Mouse (Mus musculus) urinary bladder, postnatal 10 days (tissue): Measurements from ENCODE around the gene Fmo6.

Experiments used
- DNase-seq: peaks from one replicate; pipeline ENCODE4 v3.0.0; 2022; ENCODE audit warnings: low spot score

Gene Fmo6

DNA sequence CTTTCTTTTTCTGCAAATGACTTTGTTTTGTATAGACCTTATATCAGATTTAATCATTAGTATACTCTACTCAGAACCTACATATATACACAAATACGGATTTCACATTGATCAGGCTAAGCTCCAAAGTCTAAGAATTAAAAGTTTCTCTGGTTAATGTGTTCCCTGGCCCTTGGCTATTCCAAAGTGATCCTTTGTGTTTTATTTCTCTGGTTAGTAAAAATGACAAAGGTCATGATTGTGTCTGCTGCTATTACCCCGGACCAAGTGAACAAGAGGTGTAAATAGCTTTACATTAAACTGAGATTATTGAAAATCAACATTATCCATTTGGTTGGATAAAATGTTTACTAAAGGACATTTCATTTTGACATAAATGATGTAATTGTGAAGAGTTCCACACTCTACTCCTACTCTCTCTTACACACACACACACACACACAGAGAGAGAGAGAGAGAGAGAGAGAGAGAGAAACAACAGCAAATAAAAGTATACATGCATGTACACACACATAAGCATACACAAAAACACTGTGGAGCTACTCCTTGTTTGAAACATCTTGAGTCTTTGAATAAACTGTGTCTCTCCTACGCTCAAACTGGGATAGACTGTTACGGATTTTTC lies 22.3 kb downstream of the Fmo6 start:
- no peak for DNase-seq

DNA sequence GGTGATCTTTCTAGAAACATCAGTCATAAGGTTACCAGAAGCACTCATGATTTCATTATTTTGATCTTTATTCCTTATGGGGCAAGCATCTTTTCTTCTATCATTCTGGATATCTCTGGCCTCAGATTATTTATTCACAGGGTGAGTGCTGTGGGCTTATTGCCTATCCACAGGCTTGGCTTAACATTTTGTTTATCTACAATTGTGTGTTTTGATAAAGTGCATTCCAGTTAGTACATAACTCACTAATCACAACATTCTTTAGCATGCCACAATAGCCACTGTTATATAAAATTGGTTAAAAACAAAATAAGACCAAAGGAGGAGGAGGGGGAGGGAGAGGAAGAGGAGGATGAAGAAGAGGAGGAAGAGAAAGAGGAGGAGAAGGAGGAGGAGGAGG lies 25.2 kb downstream of the Fmo6 start:
- DNase-seq: no peak

DNA sequence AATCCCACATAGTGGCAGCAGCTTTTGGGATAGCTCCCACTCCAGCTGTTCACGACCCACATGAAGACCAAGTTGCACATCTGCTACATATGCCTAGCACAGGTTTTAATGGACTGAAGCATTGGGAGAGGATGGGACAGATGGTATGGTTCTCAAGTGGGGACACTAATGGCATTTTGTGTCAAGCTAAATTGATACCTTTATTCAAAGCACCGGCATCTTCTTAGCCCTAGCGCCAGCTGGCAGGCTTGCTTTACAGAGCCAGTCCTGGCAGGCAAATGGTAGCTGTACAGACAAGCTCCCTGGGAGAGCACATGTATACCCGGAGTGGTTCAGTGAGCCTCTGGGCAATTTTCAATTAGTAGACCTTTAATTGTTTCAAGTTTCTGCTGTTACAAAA lies 35.4 kb downstream of the Fmo6 start:
- no peak for DNase-seq

DNA sequence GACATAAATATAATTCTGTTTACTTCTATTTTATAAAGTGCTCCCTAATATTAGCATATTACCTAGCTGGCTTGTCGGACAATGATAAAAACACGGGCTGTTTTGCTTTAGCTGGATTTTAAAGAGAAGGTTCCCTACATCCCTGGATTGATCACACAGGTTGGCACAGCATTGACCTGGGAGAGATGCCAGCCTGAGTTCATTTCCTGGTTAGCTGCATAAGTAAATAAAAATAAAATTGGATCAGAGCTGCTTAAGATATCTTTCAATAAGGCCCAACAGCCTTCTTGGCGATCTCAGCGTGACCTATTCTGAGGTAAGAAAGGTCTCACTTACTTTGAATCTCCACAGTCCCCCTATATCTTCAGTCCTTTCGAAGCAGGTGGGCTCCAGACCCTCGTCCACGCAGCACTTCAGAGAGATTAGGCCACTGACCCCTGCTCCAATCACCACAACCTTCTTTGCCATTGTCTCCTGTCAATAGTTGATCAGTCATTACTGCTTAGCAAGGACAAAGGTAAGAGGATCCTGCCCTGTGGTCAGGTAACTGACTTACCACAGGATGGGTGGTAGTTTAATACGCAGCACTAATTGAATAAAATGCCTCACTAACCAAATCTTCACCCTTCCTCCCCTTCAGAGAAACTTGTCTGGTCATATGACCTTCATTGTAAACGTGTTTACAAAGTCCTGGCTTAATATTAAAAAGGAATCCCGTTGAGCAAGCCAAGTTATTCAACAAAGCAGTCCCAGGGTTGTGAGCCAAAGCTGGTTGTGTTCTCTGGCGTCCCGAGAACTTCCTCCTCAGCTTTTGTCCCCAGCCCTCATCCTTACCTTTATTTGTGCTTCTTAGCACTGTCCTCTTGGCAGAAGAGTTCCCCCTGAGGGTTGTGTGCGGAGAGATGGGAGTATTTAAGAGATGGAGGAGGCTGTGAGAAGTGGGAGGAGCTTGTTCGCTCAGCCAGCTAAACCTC lies 39.2 kb downstream of the Fmo6 start, which contains the start of gene Fmo2:
Gene Fmo2 (minus strand): TSS at position 889 of the 974 bp plus-strand sequence.
- DNase-seq: no peak

DNA sequence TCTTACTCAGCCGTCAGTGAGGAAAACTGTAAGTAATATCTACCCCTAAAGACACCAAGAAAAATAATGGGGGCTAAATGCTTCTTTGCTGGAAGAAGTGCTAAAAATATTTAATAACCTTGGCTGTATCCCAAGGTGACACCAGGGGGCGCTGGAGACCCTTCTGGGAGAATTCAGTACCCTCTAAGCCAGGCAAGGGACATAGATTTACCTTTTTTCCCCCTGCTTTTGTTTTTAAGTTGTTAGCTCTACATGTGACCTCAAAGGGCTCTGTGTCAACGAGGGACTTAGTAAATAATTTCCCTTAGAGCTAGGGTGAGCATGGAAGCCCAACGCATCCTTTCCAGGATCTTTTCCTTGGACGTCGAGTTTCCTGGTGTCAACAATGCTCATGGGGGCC lies 41.4 kb downstream of the Fmo6 start:
- no peak for DNase-seq

DNA sequence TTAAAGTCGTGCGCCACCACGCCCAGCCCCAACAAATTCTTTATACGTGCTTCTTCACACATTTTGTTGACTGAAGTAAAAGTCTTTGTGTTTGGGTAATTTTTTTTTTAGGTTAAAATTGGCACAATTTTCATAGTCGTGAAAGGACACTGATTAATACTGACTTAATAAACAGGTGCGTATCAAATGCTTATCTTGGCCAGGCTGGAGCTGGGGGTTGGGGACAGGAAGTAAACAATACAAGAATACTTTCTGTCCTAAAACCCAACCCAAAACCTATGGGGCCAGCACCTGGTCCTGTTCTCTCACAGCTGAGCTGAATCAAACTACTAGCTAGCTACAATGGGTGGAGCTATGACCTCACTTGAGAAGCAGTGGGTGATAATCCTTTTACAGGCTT lies 44.3 kb downstream of the Fmo6 start:
- no peak for DNase-seq

DNA sequence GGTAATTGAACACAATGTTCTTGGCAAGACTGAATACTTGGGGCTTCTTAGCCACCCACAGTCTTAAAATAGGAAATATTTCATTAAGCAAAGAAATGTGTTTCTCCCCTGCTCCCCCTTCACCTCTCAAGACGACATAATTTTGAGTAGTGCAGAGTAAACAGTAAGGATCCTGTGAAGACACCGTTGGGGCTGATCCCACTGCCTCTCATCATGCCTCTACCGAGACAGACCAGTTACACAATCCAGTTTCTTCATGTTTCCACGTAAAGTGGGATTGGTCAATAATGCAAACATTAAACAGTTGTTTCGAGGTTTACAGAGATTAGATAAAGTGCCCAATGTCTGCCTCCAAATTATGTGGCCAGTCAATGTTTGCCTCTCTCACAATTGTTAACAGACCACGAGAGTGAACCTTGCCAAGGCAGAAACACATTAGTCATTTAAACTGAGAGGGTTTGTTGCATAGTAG lies 45.3 kb downstream of the Fmo6 start:
- no peak for DNase-seq

DNA sequence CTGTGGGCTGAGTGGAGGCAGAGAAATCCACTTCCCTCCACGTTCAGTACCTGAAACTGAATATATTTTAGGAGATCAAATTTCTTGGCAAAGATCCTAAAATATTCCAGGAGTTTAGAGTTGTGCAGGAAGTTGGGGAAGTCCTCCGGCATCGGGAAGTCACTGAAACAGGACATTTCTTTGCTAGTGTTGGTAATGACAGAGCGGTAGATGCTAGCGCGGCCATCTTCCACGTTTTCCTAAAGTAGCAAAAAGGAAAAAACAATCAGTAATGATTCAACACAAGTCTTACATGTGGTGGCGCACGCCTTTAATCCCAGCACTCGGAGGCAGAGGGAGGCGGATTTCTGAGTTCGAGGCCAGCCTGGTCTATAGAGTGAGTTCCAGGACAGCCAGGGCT lies 48.7 kb downstream of the Fmo6 start:
- no peak for DNase-seq

DNA sequence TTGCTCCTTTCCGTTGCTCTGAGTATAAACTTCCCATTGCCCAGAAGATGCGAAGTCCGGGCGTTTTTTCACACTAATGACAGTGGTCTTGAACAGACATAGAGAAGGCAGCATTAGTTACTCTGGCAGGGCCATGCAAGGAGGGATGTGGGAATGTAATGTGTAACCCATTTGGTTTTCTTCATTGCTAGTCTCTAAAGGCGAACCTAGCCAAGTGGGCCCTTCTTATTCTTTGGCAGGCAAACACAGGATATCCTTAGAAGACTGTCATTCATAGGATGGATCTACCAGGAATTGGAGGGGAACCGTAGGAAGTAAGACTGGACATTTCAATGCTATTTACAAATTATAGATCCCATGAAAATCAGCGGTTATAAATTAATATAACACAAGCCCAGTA lies 49.7 kb downstream of the Fmo6 start:
- no peak for DNase-seq

DNA sequence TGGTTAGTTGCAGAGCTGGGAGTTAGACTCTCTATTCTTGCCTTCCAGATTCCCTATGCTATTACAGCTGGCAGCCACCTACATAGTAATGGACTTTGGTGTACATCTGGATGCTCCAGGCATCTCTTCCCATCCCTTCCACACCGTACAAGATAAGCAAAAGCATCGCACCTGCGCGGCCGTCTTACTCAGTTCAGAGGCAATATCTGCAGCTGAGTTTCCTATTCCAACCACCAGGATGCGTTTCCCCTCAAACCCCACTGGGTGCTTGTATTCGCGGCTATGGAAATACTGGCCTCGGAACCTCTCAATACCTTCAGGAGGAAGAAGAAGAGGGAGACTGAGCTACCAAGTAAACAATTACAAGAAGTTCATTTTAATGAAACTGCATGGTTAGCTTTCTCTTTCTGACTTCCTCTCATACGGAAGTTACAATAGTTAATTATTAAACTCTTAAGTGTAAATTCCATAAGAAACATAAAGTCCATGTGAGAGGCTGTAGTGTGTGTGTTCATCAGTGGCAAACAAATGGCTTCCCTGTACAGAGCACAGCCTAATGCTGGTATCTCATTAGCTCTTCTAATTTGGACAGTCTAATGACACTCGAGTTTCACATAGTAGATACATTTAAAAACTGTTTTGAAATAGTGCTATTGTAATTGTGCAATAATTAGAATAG lies 51.0 kb downstream of the Fmo6 start:
- no peak for DNase-seq

DNA sequence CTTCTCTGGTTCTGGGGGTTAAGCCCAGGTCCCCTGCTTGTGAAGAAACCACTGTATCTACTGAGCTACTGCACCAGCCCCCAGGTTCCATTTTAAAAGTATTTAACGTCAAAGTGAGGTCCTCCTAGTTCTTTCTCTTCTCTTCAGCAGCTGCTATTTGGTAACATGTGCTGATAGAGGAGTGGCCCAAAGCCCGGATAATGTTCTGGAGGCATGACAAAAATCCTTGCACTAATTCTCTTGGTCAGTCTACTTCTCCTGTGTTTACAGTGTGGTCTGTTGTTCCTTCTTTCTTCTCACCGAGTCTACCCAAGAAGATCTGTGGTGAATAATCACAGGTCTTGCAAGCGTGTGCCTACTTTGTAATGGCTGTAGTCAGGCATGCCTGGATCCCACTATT lies 54.6 kb downstream of the Fmo6 start:
- no peak for DNase-seq

DNA sequence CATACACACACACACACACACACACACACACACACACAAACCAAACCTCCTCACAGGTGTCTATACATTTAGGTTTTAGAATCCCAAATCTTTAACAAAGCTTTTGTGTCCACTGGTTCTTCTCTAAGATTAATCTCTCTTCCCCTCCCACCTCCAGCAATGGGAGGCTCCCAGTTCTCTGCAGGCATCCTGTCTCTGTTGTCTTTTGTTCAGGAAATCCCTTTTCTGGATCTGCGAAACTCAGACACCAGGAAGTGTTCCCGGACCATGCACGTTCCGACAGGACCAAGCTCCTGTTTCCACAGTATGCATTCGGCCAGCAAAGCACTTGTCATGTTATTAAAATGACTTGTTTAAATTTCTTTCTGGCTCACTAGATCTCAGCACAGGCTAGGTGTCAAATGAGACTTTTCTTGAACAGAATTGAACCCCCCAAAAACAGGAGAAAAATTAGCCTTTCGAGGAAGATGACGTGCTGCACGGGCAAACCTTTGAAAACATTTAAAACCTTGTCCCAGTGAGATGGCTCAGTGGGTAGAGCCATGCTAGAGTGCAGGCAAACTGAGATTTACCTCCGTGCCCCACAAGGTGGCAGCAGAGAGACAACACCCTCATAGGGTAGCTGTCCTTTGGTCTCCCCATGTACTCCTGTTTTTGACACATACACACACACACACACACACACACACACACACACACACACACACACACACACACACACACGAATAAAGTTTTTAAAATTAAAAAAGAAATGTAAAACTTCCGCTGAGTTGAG lies 57.5 kb downstream of the Fmo6 start:
- no peak for DNase-seq

DNA sequence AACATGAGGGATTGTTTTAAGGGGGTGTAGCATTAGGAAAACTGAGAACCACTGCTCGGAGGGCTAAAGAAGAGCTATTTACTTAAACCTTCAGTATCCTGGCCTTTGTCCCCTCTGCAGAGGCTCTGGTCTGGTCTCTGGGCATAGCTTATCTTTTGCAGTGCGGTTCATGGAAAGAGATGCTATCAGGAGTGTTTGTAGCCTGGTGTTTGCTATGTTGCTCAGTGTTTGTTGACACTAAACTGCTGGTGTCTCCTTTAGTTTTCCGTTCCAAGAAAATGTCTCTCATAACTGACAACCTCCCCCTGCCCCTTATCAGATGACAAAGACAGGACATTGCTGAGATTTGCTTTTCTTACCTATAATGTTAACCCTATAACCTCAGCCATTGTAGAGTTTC lies 62.2 kb downstream of the Fmo6 start:
- no peak for DNase-seq

DNA sequence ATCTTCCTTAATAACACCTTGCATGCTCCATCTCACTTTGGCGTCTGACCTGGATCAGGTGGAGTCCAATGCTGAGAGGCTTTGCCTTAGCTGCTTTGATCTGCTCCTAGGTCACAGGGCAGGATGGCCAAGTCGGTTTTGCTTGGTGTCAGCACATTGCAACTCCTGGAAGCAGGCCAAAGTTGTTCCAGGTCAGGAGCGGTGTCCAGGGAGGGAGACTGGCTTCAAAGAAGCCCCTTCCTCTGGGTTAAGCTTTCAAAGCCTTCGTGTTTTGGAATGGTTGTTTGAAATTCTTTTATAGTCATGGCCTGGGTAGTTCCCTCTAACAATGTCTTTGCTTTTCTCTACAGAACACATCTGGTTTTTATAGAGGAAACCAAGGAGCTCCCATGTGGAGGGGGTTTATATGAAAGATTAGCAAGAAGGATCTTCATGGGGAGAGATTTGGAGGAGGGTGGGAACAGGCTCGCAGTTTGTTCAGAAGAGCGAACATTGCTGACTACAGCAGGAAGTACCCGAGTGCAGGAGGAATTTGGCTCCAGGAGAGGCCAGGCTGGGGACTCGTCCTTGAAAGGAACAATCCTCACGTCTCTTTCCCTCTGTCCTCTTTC lies 65.5 kb downstream of the Fmo6 start:
- DNase-seq: no peak

DNA sequence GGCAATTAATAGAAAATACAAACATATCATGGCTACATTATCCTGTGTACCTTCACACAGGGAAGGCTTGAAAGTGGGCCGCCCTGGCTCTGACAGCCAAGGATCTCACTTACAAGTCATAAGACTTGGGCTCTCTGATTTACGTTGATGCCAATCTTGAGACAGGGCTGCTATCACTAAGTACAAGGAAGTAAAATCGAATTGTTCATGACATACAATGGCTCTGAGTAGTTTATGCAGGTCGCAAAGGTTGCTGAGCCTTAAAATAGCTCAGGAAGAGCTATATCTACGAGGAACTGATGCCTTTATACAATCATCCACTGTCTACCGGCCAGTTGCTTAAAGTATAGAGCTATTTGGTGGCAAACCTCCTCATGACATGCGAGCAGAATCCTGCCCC lies 66.3 kb downstream of the Fmo6 start:
- DNase-seq: no peak

DNA sequence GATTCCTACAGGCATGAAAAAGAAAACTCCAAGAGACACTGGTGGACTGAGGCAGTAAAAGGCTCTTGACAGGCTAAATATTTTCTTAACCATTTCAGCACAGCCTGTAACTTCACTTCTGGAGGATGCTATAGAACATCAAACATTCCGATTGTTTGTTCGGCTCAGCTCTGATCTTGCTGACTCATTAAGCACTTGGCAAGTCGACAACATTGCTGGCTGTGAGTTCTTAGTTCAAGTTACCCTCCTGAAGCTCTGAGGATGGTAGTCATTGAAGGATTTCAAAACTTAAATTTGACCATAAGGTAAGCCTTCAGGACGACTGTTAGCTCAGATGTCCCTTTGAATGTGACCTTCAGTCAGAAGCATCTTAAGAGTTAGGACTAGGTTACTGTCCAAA lies 69.9 kb downstream of the Fmo6 start:
- no peak for DNase-seq
